Mouse (Mus musculus) urinary bladder, postnatal 14 days (tissue): ENCODE results near the gene Pdia3.
"Not testable (repeated sequence)": the region's sequence is repeated elsewhere in the genome, so short reads cannot be mapped to it uniquely, and the experiment has no call there.

ENCODE experiments used
- DNase-seq: peaks from one replicate; pipeline ENCODE4 v3.0.0; 2021; ENCODE audit warnings: low spot score

Pdia3 gene

DNA sequence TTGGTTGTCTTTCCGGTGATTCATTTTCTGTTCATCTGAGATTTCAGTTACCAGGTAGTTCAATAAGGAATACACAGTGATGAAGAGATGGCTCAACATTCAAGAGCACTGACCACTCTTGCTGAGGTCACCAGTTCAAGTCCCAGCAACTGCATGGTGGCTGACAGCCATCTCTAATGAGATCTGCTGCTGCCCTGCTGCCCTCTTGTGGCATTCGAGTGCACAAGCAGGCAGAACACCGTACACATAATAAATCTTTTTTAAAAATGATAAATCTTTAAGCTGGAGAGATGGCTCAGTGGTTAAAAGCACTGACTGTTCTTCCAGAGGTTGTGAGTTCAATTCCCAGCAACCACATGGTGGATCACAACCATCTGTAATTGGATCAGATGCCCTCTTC, 66.9 kb downstream of the Pdia3 start:
- no peak for DNase-seq

DNA sequence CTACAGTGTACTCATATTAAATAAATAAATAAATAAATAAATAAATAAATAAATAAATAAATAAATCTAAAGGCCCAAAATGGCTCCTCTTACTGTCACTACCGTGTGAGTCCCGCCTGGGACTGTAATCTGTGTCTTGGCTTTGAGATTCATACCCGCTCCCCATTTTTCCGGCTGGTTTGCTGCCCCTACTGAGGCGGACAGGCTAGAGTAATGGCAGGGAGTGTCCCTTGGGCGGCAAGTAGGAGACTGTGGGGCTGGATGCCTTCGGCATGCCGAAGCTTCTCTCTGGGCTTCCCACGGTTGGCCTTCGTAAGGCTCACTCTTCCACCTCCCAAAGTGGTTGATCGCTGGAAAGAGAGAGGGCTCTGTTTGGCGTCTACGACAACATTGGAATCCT, 67.3 kb downstream of the Pdia3 start:
- not testable (repeated sequence) for DNase-seq

DNA sequence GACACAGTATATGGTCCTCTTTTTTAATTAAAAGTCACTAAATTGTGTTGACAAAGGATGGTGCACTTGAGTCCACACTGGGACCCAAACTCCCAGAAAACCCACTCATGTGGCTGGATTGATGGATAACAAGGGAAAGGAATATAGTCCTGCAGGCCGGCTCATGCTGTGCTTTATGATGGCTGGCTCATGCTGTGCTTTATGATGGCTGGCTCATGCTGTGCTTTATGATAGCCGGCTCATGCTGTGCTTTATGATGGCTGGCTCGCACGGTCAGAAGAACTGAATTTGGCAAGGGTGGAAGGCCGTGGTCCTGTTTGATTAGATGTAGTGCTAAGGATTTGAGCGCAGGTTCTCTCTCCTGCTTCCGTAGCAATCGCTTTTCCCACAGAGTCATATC, 70.0 kb downstream of the Pdia3 start:
- DNase-seq: no peak

GRCm38 (mm10) chr2:121484403-121484802, 70.8 kb downstream of the Pdia3 start:
- DNase-seq: not testable (repeated sequence)
